Mouse (Mus musculus) heart, adult 2 months (tissue): ENCODE results near the gene Zbtb2.
A peak's percentile ranks its signal among the peaks of the same experiment; 100 is the strongest.

Source experiments
- CTCF ChIP-seq: fragments of 200-600 bp; IDR thresholded peaks from 2 replicates; pipeline ENCODE4 v1.8.1; 2022; ENCODE audit warnings: antibody characterized with exemption, mild to moderate bottlenecking, moderate library complexity
- EP300 ChIP-seq: fragments of 200-500 bp; IDR thresholded peaks from 2 replicates; pipeline ENCODE4 v1.6.1; 2011; ENCODE audit warnings: low read depth, low read length, control low read depth; ENCODE audit not compliant: insufficient read depth
- POLR2A ChIP-seq: fragments of 200-500 bp; IDR thresholded peaks from 2 replicates; pipeline ENCODE4 v1.6.1; 2011; ENCODE audit warnings: mild to moderate bottlenecking, low read depth, low read length, control low read depth; ENCODE audit not compliant: insufficient read depth

GRCm38 (mm10) chr10:4334039-4334683 is 53.7 kb downstream of the Zbtb2 start:
- TF ChIP-seq EP300 (peak; percentile 10; the same call in 1 of the 2 replicates), CTCF (no peak), POLR2A (peak; percentile 98)
